ENCODE assay signal across 8 mouse cellular contexts in genomic region chr8:11557424-11557767, GRCm38 (mm10). TPM values are rescaled to one million over a fixed set of nuclear protein-coding genes. Genes with fewer than 3 reads are reported as not detected.
A peak's percentile ranks its signal among the peaks of the same experiment; 100 is the strongest.
DNase-seq lines count a peak whose midpoint lies in the region; ATAC-seq lines count a peak whose summit lies in the region.

No protein-coding gene starts in this region.

- no peaks in the 10 kb centered on the region for H3K9me3 ChIP-seq in kidney, embryonic 15.5 days (replicated peaks)
- H3K9me3 ChIP-seq in forebrain, embryonic 12.5 days = no peaks in the 10 kb centered on the region
- H3K9me3 ChIP-seq in limb, embryonic 15.5 days = no peaks in the 10 kb centered on the region

- H3K4me2 ChIP-seq in kidney, embryonic 15.5 days = peak overlapping the region; percentile 88
- H3K4me2 ChIP-seq in forebrain, embryonic 12.5 days = peak overlapping the region; percentile 63
- peak overlapping the region; percentile 83 for H3K4me2 ChIP-seq in limb, embryonic 15.5 days

- H3K4me1 ChIP-seq in kidney, embryonic 15.5 days = peaks cover 28% of the 10 kb centered on the region
- peaks cover 33% of the 10 kb centered on the region for H3K4me1 ChIP-seq in forebrain, embryonic 12.5 days
- peaks cover 21% of the 10 kb centered on the region for H3K4me1 ChIP-seq in limb, embryonic 15.5 days

- DNase-seq in kidney, adult 18-20 months = no peak
- peak; percentile 50 for DNase-seq in MN1 (ENCODE audit: low spot score)
- DNase-seq in right cerebral cortex, postnatal 4 days = peak; percentile 49
- DNase-seq in spleen, postnatal 36 days (ENCODE audit: low spot score in 2 of 2) = no peak
- no peak for DNase-seq in gastrocnemius, postnatal 25 days

- H3K27me3 ChIP-seq in kidney, embryonic 15.5 days = no peaks in the 10 kb centered on the region
- H3K27me3 ChIP-seq in forebrain, embryonic 12.5 days = no peaks in the 10 kb centered on the region
- no peaks in the 10 kb centered on the region for H3K27me3 ChIP-seq in limb, embryonic 15.5 days

- peak overlapping the region; percentile 95 for H3K4me3 ChIP-seq in kidney, embryonic 15.5 days (replicated peaks)
- H3K4me3 ChIP-seq in forebrain, embryonic 12.5 days (replicated peaks) = peak overlapping the region; percentile 98
- peak overlapping the region; percentile 91 for H3K4me3 ChIP-seq in limb, embryonic 15.5 days

- peaks cover 14% of the 10 kb centered on the region for H3K36me3 ChIP-seq in kidney, embryonic 15.5 days
- peaks cover 14% of the 10 kb centered on the region for H3K36me3 ChIP-seq in forebrain, embryonic 12.5 days (replicated peaks)
- H3K36me3 ChIP-seq in limb, embryonic 15.5 days = peaks cover 12% of the 10 kb centered on the region

- H3K9ac ChIP-seq in kidney, embryonic 15.5 days = peak overlapping the region; percentile 94
- peak overlapping the region; percentile 96 for H3K9ac ChIP-seq in forebrain, embryonic 12.5 days
- peak overlapping the region; percentile 80 for H3K9ac ChIP-seq in limb, embryonic 15.5 days

- ATAC-seq in kidney, embryonic 15.5 days (replicated peaks; ENCODE audit: low FRiP score) = peak; percentile 0; the same call in 1 of the 2 replicates
- no peak for ATAC-seq in forebrain, embryonic 12.5 days (ENCODE audit: low FRiP score)
- no peak for ATAC-seq in limb, embryonic 15.5 days (ENCODE audit: insufficient number of reproducible peaks, low FRiP score, low TSS enrichment, low read depth)

- H3K27ac ChIP-seq in kidney, embryonic 15.5 days = peak overlapping the region; percentile 99
- H3K27ac ChIP-seq in forebrain, embryonic 12.5 days = peak overlapping the region; percentile 100
- H3K27ac ChIP-seq in limb, embryonic 15.5 days = peak overlapping the region; percentile 100

- WGBS in kidney, embryonic 15.5 days = under 1% methylated on average over 32 of the region's 32 CpGs
- WGBS in forebrain, embryonic 12.5 days = under 1% methylated on average over 27 of the region's 32 CpGs
- WGBS in limb, embryonic 15.5 days = under 1% methylated on average over 32 of the region's 32 CpGs

RNA-seq across cellular contexts. Expression of gene Ing1, which starts 2.0 kb away (rescaled TPM):
- 35.7 and 36.9 TPM in 2 replicates for polyA plus RNA-seq in kidney, embryonic 15.5 days (2015; fragmentation: Nextera tagmentation; extraction: Ambion mirVana)
- 43.6 and 47.2 TPM in 2 replicates for polyA plus RNA-seq in forebrain, embryonic 12.5 days (2016; fragmentation: Nextera tagmentation; extraction: Ambion mirVana)
- 38.0 and 39.9 TPM in 2 replicates for polyA plus RNA-seq in limb, embryonic 15.5 days (2015; fragmentation: Nextera tagmentation; extraction: Ambion mirVana)
- total RNA-seq in gastrocnemius, postnatal 25 days (2021) = 10 to 100 TPM; 16.7 to 16.9 TPM

RNA-seq across cellular contexts. Expression of gene Cars2, which starts 6.8 kb away (rescaled TPM):
- 23.8 and 28.3 TPM in 2 replicates for polyA plus RNA-seq in kidney, embryonic 15.5 days (2015; fragmentation: Nextera tagmentation; extraction: Ambion mirVana)
- polyA plus RNA-seq in forebrain, embryonic 12.5 days (2016; fragmentation: Nextera tagmentation; extraction: Ambion mirVana) = 19.9 and 21.4 TPM in 2 replicates
- polyA plus RNA-seq in limb, embryonic 15.5 days (2015; fragmentation: Nextera tagmentation; extraction: Ambion mirVana) = 25.9 and 29.7 TPM in 2 replicates
- total RNA-seq in gastrocnemius, postnatal 25 days (2021) = 10 to 100 TPM; 14.7 to 15.0 TPM

Comparison
In these comparisons a context has a peak if more than half of its experiments do, and no peak if none do; other contexts are left out.
1. DNase-seq: peak in MN1 (single experiment) and right cerebral cortex, postnatal 4 days (single experiment); none in kidney, adult 18-20 months (single experiment), spleen, postnatal 36 days (0 of 2) and gastrocnemius, postnatal 25 days (single experiment).
2. Peak in every context shown above with its lines, with median percentiles within 50 percentile points of each other: H3K27ac ChIP-seq, H3K4me2 ChIP-seq, H3K4me3 ChIP-seq and H3K9ac ChIP-seq.